In the genomic region with DNA sequence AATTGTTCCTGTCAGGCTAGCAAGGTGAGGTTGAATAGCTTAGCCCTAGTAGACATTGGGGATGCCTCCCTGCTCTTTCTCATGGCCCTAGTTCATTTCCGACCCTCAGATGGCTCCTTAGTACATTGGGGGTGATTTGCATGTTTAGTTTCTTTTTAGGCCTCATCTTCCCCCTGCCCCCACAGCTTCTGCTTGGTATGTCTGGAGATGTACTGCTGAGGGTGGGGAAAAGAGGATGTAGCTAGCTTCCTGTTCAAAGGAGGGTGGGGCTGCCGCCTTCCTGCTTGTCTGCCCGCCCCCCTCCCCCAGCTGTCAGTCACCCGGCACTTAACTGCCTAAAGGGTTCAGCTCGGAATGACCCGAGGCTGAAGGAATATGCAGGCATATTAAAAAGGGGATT, we compare ENCODE assay signal across 8 mouse cellular contexts. TPM values are rescaled to one million over a fixed set of nuclear protein-coding genes. Genes with fewer than 3 reads are reported as not detected.
DNase-seq lines count a peak whose midpoint lies in the region; ATAC-seq and TF ChIP-seq lines count a peak whose summit lies in the region.

No protein-coding gene starts in this region.

- no peaks in the 10 kb centered on the region for H3K36me3 ChIP-seq in liver, embryonic 13.5 days
- no peaks in the 10 kb centered on the region for H3K36me3 ChIP-seq in spleen, adult 2 months (ENCODE audit: control insufficient read depth, insufficient read depth, low read length)
- no peaks in the 10 kb centered on the region for H3K36me3 ChIP-seq in hindbrain, embryonic 11.5 days (ENCODE audit: control insufficient read depth, insufficient read depth, low read length)

- 35% methylated on average over 5 of the region's 6 CpGs for WGBS in liver, embryonic 13.5 days (ENCODE audit: insufficient replicate concordance)
- WGBS in spleen, adult 2 months = 19% methylated on average over 6 of the region's 6 CpGs
- 54% methylated on average over 6 of the region's 6 CpGs for WGBS in hindbrain, embryonic 11.5 days

- no peaks in the 10 kb centered on the region for H3K9me3 ChIP-seq in liver, embryonic 13.5 days (replicated peaks)
- H3K9me3 ChIP-seq in hindbrain, embryonic 11.5 days (ENCODE audit: control insufficient read depth, low read length) = no peaks in the 10 kb centered on the region

- peak; percentile 62 for ATAC-seq in liver, embryonic 13.5 days (ENCODE audit: low read depth)
- no peak for ATAC-seq in hindbrain, embryonic 11.5 days (ENCODE audit: low FRiP score)

- peak; percentile 34 for DNase-seq in kidney, adult 11 months
- DNase-seq in kidney, adult 18-20 months = no peak
- DNase-seq in heart, adult 9 months (ENCODE audit: low spot score in 2 of 2) = peak; percentile 46 to 61
- no peak for DNase-seq in liver, embryonic 13.5 days
- DNase-seq in spleen, adult 2 months (ENCODE audit: low read depth in 1 of 2, low spot score in 2 of 2) = peak; percentile 64 to 76
- DNase-seq in ovary, postnatal 14 days (ENCODE audit: low spot score) = no peak
- no peak for DNase-seq in right cerebral cortex, postnatal 25 days
- no peak for DNase-seq in hindbrain, embryonic 11.5 days (ENCODE audit: low spot score)

- H3K4me1 ChIP-seq in liver, embryonic 13.5 days (replicated peaks) = peaks cover 78% of the 10 kb centered on the region
- H3K4me1 ChIP-seq in spleen, adult 2 months (ENCODE audit: control insufficient read depth, insufficient read depth, insufficient read length) = peaks cover 22% of the 10 kb centered on the region; the same call in 1 of the 2 replicates
- H3K4me1 ChIP-seq in hindbrain, embryonic 11.5 days (replicated peaks; ENCODE audit: control insufficient read depth, insufficient read depth, low read length) = no peaks in the 10 kb centered on the region

- no peak for TF ChIP-seq POLR2A in spleen, adult 2 months (IDR thresholded peaks at IDR 0.05; ENCODE audit: low read depth, low read length)

- no peaks in the 10 kb centered on the region for H3K27me3 ChIP-seq in liver, embryonic 13.5 days
- no peaks in the 10 kb centered on the region for H3K27me3 ChIP-seq in spleen, adult 2 months (ENCODE audit: control insufficient read depth, insufficient read depth, low read length)
- H3K27me3 ChIP-seq in hindbrain, embryonic 11.5 days (ENCODE audit: control insufficient read depth, insufficient read depth, low read length) = no peaks in the 10 kb centered on the region

- H3K27ac ChIP-seq in liver, embryonic 13.5 days = peak overlapping the region; percentile 66
- peak overlapping the region; percentile 94 for H3K27ac ChIP-seq in spleen, adult 2 months (ENCODE audit: insufficient read depth, low read length)
- no peak overlapping the region for H3K27ac ChIP-seq in hindbrain, embryonic 11.5 days (ENCODE audit: low read depth, low read length)

- peak overlapping the region; percentile 26; the same call in 1 of the 2 replicates for H3K9ac ChIP-seq in liver, embryonic 13.5 days
- no peak overlapping the region for H3K9ac ChIP-seq in hindbrain, embryonic 11.5 days (ENCODE audit: low read depth, low read length)

- no peak for TF ChIP-seq CTCF in spleen, adult 2 months (IDR thresholded peaks at IDR 0.05; ENCODE audit: extremely low read depth, insufficient read depth, insufficient read length, insufficient replicate concordance)

- H3K4me3 ChIP-seq in liver, embryonic 13.5 days (replicated peaks) = no peak overlapping the region; the same call in 1 of the 2 replicates
- H3K4me3 ChIP-seq in spleen, adult 2 months (ENCODE audit: extremely low read depth, insufficient read depth, insufficient read length) = peak overlapping the region; percentile 18; the same call in 1 of the 2 replicates
- no peak overlapping the region for H3K4me3 ChIP-seq in hindbrain, embryonic 11.5 days (ENCODE audit: low read depth, low read length)

- peak overlapping the region; percentile 47 for H3K4me2 ChIP-seq in liver, embryonic 13.5 days
- H3K4me2 ChIP-seq in hindbrain, embryonic 11.5 days (replicated peaks; ENCODE audit: low read depth, low read length) = no peak overlapping the region

RNA-seq across cellular contexts. Expression of gene Msn, which starts 34.8 kb away (rescaled TPM):
- 47.6 and 65.8 TPM in 2 replicates for polyA plus RNA-seq in liver, embryonic 13.5 days (2015; fragmentation: Nextera tagmentation; extraction: Ambion mirVana)
- polyA plus RNA-seq in spleen, adult 2 months (2012; rRNA removed) = 147 and 159 TPM in 2 replicates
- polyA plus RNA-seq in hindbrain, embryonic 11.5 days (2014; fragmentation: Nextera tagmentation; extraction: Ambion mirVana) = 101 and 118 TPM in 2 replicates

Comparison
In these comparisons a context has a peak if more than half of its experiments do, and no peak if none do; other contexts are left out.
1. DNase-seq: peak in kidney, adult 11 months (single experiment), heart, adult 9 months (2 of 2) and spleen, adult 2 months (2 of 2); none in kidney, adult 18-20 months (single experiment), liver, embryonic 13.5 days (single experiment), ovary, postnatal 14 days (single experiment), right cerebral cortex, postnatal 25 days (single experiment) and hindbrain, embryonic 11.5 days (single experiment).